Mouse (Mus musculus) kidney, embryonic 14.5 days (tissue): ENCODE data around the gene Kcne1. TPM values are rescaled to one million over a fixed set of nuclear protein-coding genes. Genes with fewer than 3 reads are reported as not detected.

Experiments used
- ATAC-seq: fragments of 200-750 bp; cut with Nextera tagmentation; 2 replicates; pipeline ENCODE4 v1.8.0; 2017; ENCODE audit warnings: moderate number of reproducible peaks, mild to moderate bottlenecking, moderate TSS enrichment, moderate library complexity; ENCODE audit not compliant: low FRiP score, low TSS enrichment
- H3K27ac ChIP-seq: fragments of 300-500 bp; sonication (generic); 2 replicates; pipeline ENCODE4 v1.5.1; 2014; ENCODE audit warnings: low read depth, mild to moderate bottlenecking, low read length, moderate library complexity, mixed read lengths
- H3K27me3 ChIP-seq: fragments of 300-500 bp; sonication (generic); 2 replicates; pipeline ENCODE4 v1.6.1; 2014; ENCODE audit warnings: mild to moderate bottlenecking, low read length; ENCODE audit not compliant: control insufficient read depth, insufficient read depth
- H3K36me3 ChIP-seq: fragments of 300-500 bp; sonication (generic); 2 replicates; pipeline ENCODE4 v1.6.1; 2014; ENCODE audit warnings: low read length, mixed read lengths; ENCODE audit not compliant: control insufficient read depth, insufficient read depth
- H3K4me1 ChIP-seq: fragments of 300-500 bp; sonication (generic); 2 replicates; pipeline ENCODE4 v1.6.1; 2014; ENCODE audit warnings: low read length, mixed read lengths; ENCODE audit not compliant: control insufficient read depth, insufficient read depth
- H3K4me2 ChIP-seq: fragments of 300-500 bp; sonication (generic); replicated peaks from 2 replicates; pipeline ENCODE4 v1.6.1; 2014; ENCODE audit warnings: low read depth, mild to moderate bottlenecking, low read length
- H3K4me3 ChIP-seq: fragments of 300-500 bp; sonication (generic); 2 replicates; pipeline ENCODE4 v1.5.1; 2014; ENCODE audit warnings: mild to moderate bottlenecking, low read length
- H3K9ac ChIP-seq: fragments of 300-500 bp; sonication (generic); 2 replicates; pipeline ENCODE4 v1.6.1; 2014; ENCODE audit warnings: low read depth, mild to moderate bottlenecking, low read length, moderate library complexity
- H3K9me3 ChIP-seq: fragments of 300-500 bp; sonication (generic); 2 replicates; pipeline ENCODE4 v1.6.1; 2016; ENCODE audit warnings: low read length; ENCODE audit not compliant: control insufficient read depth
- WGBS: fragments of 180-500 bp; shearing (Covaris S2); extraction: QIAGEN DNeasy Blood & Tissue Kit; methylation state at CpG from one replicate; pipeline ENCODE4 v1.1.7; 2014; 5-methylcytosine and 5-hydroxymethylcytosine counted together
- polyA plus RNA-seq: library from polyadenylated mRNA; unstranded; fragments of >200 nt; fragmentation: Nextera tagmentation; extraction: Ambion mirVana; gene quantifications from 2 replicates; pipeline ENCODE4 v1.2.1, GENCODE M21; 2014

Kcne1 gene
- polyA plus RNA-seq = 0.85 and 1.5 TPM in 2 replicates

DNA sequence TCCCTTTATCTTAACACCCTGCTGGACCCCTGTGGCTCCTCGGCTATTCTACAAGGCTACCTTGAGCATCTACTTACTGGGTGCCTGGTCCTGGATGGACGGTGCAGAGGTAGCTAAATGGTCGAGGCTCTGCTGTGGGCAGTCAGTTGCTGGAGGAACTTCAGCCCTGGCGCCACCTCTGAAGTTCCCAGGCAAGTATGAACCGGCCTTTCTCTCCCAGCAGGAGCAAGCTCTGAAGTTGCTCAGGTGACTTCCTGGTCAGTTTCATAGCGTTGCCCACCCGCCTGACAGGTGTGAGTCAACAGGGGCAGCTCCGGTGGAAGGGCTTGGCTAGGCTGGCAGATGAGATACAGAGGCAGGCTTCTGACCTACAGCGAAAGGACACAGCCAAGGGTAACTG, at the start of gene Kcne1:
Gene Kcne1 (minus strand): TSS at position 240 of the 400 bp plus-strand sequence.
- peak; percentile 38; the same call in 1 of the 2 replicates for ATAC-seq
- Histone ChIP-seq H3K27ac (no peak within 1 kb of the TSS), H3K4me1 (peaks cover 26% of the 10 kb centered on the region), H3K9ac (no peak within 1 kb of the TSS), H3K4me2 (peak within 1 kb of the TSS; percentile 17; the same call in 1 of the 2 replicates), H3K36me3 (no peaks in the 10 kb centered on the region), H3K9me3 (no peaks in the 10 kb centered on the region), H3K27me3 (no peaks in the 10 kb centered on the region), H3K4me3 (no peak within 1 kb of the TSS)
- WGBS = 47% methylated on average over 9 of the region's 9 CpGs

DNA sequence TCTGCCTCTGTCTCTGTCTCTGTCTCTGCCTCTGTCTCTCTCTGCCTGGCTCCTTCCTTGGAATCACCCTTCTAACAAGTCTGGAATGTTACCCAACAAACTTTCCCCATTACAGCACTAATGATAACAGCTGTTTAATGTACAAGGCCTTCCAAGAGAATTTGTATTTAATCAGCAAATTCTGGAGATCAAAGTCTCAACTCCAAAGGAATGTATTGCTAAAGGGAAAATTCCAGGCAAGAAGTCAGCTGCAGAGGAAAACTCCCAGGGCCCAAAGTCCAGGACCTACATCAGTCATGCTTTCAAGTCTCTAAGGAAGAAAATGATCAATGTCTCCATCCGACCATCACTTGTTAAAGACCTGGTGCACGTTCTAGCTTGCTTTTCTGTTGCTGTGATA, 48.6 kb upstream of the Kcne1 start:
- no peak for ATAC-seq
- 42% methylated on average over 2 of the region's 2 CpGs for WGBS
- H3K27ac ChIP-seq = no peak overlapping the region
- no peak overlapping the region for H3K4me2 ChIP-seq
- no peak overlapping the region for H3K4me3 ChIP-seq
- H3K27me3 ChIP-seq = no peaks in the 10 kb centered on the region
- H3K9me3 ChIP-seq = no peaks in the 10 kb centered on the region
- no peaks in the 10 kb centered on the region for H3K36me3 ChIP-seq
- peaks cover 20% of the 10 kb centered on the region for H3K4me1 ChIP-seq
- H3K9ac ChIP-seq = no peak overlapping the region

DNA sequence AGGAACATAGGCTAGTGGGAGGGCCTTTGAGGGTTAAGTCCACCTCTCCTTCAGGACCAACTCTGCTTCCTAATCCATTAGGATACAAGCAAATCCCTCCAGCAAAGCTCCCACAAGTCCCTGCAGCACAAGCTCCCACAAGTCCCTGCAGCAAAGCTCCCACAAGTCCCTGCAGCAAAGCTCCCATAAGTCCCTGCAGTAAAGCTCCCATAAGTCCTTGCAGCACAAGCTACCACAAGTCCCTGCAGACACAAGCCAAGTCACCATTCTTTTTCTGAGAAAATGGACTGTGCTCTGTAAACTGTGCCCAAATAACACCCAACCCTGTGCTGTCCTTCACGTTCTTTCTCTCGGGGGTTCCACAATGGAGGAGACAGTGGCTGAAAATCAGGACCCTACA, 44.9 kb upstream of the Kcne1 start:
- WGBS = 91% methylated on average over 2 of the region's 2 CpGs
- ATAC-seq = no peak
- Histone ChIP-seq H3K27ac (no peak overlapping the region), H3K9me3 (no peaks in the 10 kb centered on the region), H3K9ac (no peak overlapping the region), H3K27me3 (no peaks in the 10 kb centered on the region), H3K4me2 (no peak overlapping the region), H3K4me1 (peaks cover 22% of the 10 kb centered on the region; the same call in 1 of the 2 replicates), H3K4me3 (no peak overlapping the region), H3K36me3 (no peaks in the 10 kb centered on the region)

DNA sequence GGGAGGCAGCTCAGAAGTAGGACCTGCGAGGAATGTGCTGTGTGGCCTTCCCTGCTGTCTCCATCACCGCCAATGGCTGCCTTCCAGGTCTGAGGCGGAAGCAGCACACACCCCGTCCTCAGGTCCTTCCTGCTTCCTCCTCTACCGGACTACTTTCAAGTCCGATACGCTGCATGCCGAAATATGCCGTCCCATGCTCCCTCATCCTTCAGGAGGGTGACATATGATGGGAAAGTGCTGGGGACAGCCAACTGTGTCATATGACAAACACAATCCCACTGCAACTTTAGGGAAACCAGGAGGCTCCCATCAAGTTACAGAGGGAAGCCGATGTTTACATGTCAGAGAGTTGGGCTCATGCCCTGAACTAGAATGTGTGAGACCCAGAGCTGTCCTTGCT, 43.8 kb upstream of the Kcne1 start:
- Histone ChIP-seq H3K36me3 (no peaks in the 10 kb centered on the region), H3K9ac (no peak overlapping the region), H3K4me1 (peaks cover 25% of the 10 kb centered on the region; the same call in 1 of the 2 replicates), H3K9me3 (no peaks in the 10 kb centered on the region), H3K27ac (no peak overlapping the region), H3K4me2 (no peak overlapping the region), H3K27me3 (no peaks in the 10 kb centered on the region), H3K4me3 (no peak overlapping the region)
- WGBS = 68% methylated on average over 10 of the region's 10 CpGs
- ATAC-seq = no peak

DNA sequence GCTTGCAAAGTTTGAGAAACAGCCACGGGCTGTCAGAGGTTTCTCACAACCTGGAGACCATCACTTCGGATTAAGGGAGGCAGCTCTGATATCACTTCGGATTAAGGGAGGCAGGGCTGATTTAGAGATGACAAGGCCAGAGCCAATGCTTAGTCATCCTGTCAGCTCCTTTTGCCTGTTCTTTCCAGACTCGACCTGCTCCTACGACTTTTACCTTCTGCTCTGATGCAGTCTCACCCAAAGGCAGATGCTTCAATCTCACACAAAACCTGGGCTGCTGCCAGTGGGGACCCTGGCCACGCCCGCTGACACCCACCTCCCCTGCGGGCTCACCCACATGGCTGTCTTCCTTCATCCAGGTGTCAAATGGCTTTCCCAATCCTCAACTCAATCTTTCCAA, 42.9 kb upstream of the Kcne1 start:
- no peak overlapping the region for H3K4me2 ChIP-seq
- ATAC-seq = no peak
- no peaks in the 10 kb centered on the region for H3K9me3 ChIP-seq
- WGBS = 37% methylated on average over 8 of the region's 8 CpGs
- H3K4me1 ChIP-seq = peaks cover 30% of the 10 kb centered on the region; the same call in 1 of the 2 replicates
- H3K36me3 ChIP-seq = no peaks in the 10 kb centered on the region
- H3K27ac ChIP-seq = 0 out of 2 replicates have a peak overlapping the region, but pooled peaks have one; percentile 37
- H3K4me3 ChIP-seq = no peak overlapping the region
- H3K27me3 ChIP-seq = no peaks in the 10 kb centered on the region
- no peak overlapping the region for H3K9ac ChIP-seq

DNA sequence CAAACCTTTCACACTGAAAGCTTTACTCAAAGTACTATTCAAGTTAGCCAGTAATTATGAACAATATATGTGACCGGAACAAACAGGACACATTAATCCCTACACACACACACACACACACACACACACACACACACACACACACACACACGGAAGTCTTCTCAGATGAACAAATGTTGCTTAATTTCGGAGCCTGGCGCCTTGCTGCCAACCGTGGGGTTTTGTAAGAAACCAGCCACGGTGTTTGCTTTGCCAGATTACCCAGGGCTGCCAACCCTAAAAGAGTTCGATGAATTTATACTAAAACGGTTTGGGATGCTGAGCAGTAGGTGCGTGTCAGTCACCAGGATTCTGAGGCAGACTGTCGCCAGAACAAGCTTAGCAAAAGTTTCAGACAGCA, 41.9 kb upstream of the Kcne1 start:
- WGBS = 58% methylated on average over 10 of the region's 10 CpGs
- peaks cover 30% of the 10 kb centered on the region; the same call in 1 of the 2 replicates for H3K4me1 ChIP-seq
- no peak overlapping the region for H3K4me3 ChIP-seq
- H3K9me3 ChIP-seq = no peaks in the 10 kb centered on the region
- H3K9ac ChIP-seq = no peak overlapping the region
- no peak overlapping the region for H3K4me2 ChIP-seq
- no peak for ATAC-seq
- no peak overlapping the region for H3K27ac ChIP-seq
- no peaks in the 10 kb centered on the region for H3K27me3 ChIP-seq
- peaks cover 3% of the 10 kb centered on the region; the same call in 1 of the 2 replicates for H3K36me3 ChIP-seq

DNA sequence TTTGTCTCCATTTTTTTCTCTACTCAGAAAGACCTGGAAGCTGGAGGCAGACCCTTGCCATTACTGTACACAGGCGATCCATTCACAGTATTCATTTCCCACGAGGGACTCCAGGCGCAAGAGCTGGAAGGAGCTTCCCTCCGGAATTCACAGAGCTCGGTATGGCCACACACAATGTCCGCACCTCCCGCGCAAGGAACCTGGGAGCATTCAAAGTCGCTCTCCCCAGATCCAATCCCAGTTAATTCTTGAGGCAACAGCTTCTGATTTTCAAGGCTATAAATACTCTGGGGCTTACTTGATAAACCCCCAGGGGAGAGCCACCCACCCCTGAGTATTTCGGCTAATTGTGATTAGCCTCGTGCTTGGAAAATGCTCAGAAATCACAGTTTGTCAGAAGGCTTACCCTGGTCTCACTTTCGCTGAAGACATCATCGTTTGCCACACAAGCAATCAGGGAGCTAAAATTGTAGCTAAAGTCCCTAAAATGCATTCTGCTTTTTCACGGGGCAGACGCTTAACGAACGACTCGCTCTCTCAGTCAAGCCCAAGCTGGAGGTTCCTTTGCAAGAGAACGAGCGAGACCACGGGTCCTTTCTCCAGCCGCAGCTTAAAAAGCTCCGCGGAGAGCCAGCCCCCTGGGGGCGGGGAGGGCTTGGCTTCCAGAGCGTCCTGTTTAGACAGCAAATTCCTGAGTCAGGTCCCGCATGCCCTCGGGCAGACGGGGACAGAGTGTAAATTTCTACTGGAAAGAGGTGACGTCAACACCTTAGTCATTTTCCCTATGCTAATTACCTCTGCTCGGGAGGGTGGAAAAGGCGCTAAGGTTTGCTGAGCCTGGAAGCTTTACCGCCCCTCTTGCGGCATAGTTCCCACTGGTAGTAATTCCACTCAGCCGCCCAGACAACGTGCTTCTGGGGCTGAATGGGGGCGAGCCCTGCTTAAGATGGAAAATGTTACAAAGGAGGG, 40.5 kb upstream of the Kcne1 start:
- peak overlapping the region; percentile 40 for H3K4me3 ChIP-seq
- peaks cover 3% of the 10 kb centered on the region; the same call in 1 of the 2 replicates for H3K36me3 ChIP-seq
- under 1% methylated on average over 37 of the region's 37 CpGs for WGBS
- peak overlapping the region; percentile 76 for H3K4me2 ChIP-seq
- peak overlapping the region; percentile 60 for H3K9ac ChIP-seq
- H3K9me3 ChIP-seq = no peaks in the 10 kb centered on the region
- H3K4me1 ChIP-seq = peaks cover 30% of the 10 kb centered on the region; the same call in 1 of the 2 replicates
- H3K27ac ChIP-seq = peak overlapping the region; percentile 44; the same call in 1 of the 2 replicates
- H3K27me3 ChIP-seq = no peaks in the 10 kb centered on the region
- ATAC-seq = peak; percentile 91

DNA sequence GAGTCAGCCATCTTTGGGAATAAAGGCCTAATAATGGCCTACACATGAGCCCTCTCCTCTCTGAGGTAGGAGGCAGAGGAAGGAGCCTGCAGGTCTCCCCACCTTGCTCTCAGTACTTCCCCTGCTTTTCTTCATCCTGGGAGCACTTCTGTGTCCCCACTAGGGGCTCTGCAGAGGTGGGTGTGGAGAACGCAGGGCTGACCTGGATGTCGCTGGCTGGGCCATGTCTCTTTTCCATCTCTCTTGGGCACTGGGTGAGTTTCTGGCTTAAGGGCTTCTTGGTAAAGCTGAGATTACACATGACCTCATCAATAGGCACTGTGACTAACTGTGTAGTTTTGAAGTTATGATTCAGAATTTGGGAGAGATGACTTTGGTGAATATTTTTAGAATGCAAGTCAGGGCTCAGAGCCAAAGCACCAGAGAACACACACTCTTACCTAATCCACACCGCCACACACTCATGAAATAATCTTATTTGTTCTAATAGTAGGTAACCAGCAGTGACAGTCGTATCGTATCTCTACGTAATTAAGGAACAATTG, 39.4 kb upstream of the Kcne1 start:
- Histone ChIP-seq H3K4me1 (peaks cover 30% of the 10 kb centered on the region; the same call in 1 of the 2 replicates), H3K36me3 (peaks cover 5% of the 10 kb centered on the region; the same call in 1 of the 2 replicates), H3K4me3 (peak overlapping the region; percentile 40), H3K4me2 (peak overlapping the region; percentile 76), H3K9ac (peak overlapping the region; percentile 60; the same call in 1 of the 2 replicates), H3K9me3 (no peaks in the 10 kb centered on the region), H3K27ac (no peak overlapping the region), H3K27me3 (no peaks in the 10 kb centered on the region)
- WGBS = 74% methylated on average over 6 of the region's 6 CpGs
- no peak for ATAC-seq
